Mouse (Mus musculus) midbrain, embryonic 11.5 days (tissue): ENCODE measurements at regions not wholly inside any gene's neighbourhood (a gene's known extent, or its start where the extent isn't known, plus 50 kb on each side); places are given as distances from the start of the nearest gene placed in this dataset.
"Not testable (repeated sequence)": the region's sequence is repeated elsewhere in the genome, so short reads cannot be mapped to it uniquely, and the experiment has no call there.

Source experiments
- ATAC-seq: fragments of 200-750 bp; cut with Nextera tagmentation; 2 replicates; pipeline ENCODE4 v1.8.0; 2017; ENCODE audit warnings: moderate TSS enrichment, moderate library complexity; ENCODE audit not compliant: low FRiP score
- DNase-seq: peaks from one replicate; pipeline ENCODE4 v3.0.0; 2015; ENCODE audit warnings: low spot score; ENCODE audit errors: missing footprints
- H3K27ac ChIP-seq: fragments of 300-500 bp; sonication (generic); 2 replicates; pipeline ENCODE4 v1.5.1; 2014; ENCODE audit warnings: low read depth, low read length
- H3K27me3 ChIP-seq: fragments of 300-500 bp; sonication (generic); 2 replicates; pipeline ENCODE4 v1.6.1; 2014; ENCODE audit warnings: mild to moderate bottlenecking, low read length, moderate library complexity, mixed read lengths; ENCODE audit not compliant: control insufficient read depth, insufficient read depth
- H3K36me3 ChIP-seq: fragments of 300-500 bp; sonication (generic); 2 replicates; pipeline ENCODE4 v1.6.1; 2014; ENCODE audit warnings: mild to moderate bottlenecking, low read length, moderate library complexity, mixed read lengths; ENCODE audit not compliant: control insufficient read depth, insufficient read depth
- H3K4me1 ChIP-seq: fragments of 300-500 bp; sonication (generic); 2 replicates; pipeline ENCODE4 v1.6.1; 2014; ENCODE audit warnings: low read length; ENCODE audit not compliant: control insufficient read depth, insufficient read depth
- H3K4me2 ChIP-seq: fragments of 300-500 bp; sonication (generic); 2 replicates; pipeline ENCODE4 v1.6.1; 2014; ENCODE audit warnings: mild to moderate bottlenecking, moderate library complexity
- H3K4me3 ChIP-seq: fragments of 300-500 bp; sonication (generic); 2 replicates; pipeline ENCODE4 v1.5.1; 2014; ENCODE audit warnings: low read depth, low read length
- H3K9ac ChIP-seq: fragments of 300-500 bp; sonication (generic); 2 replicates; pipeline ENCODE4 v1.6.1; 2014; ENCODE audit warnings: low read length
- H3K9me3 ChIP-seq: fragments of 300-500 bp; sonication (generic); 2 replicates; pipeline ENCODE4 v1.6.1; 2016; ENCODE audit warnings: low read length; ENCODE audit not compliant: control insufficient read depth
- WGBS: fragments of 180-500 bp; shearing (Covaris S2); extraction: QIAGEN DNeasy Blood & Tissue Kit; methylation state at CpG from one replicate; pipeline ENCODE4 v1.1.7; 2014; 5-methylcytosine and 5-hydroxymethylcytosine counted together

GRCm38 (mm10) chr7:96033636-96034035, 137.4 kb upstream of the Tenm4 start:
- no peak overlapping the region for H3K4me3 ChIP-seq
- no peak for DNase-seq
- H3K27ac ChIP-seq: no peak overlapping the region
- H3K36me3 ChIP-seq: no peaks in the 10 kb centered on the region
- H3K9me3 ChIP-seq: no peaks in the 10 kb centered on the region
- no peak overlapping the region for H3K9ac ChIP-seq
- H3K4me2 ChIP-seq: no peak overlapping the region
- H3K27me3 ChIP-seq: no peaks in the 10 kb centered on the region
- H3K4me1 ChIP-seq: no peaks in the 10 kb centered on the region
- WGBS: 82% methylated on average over 4 of the region's 4 CpGs
- ATAC-seq: no peak

DNA sequence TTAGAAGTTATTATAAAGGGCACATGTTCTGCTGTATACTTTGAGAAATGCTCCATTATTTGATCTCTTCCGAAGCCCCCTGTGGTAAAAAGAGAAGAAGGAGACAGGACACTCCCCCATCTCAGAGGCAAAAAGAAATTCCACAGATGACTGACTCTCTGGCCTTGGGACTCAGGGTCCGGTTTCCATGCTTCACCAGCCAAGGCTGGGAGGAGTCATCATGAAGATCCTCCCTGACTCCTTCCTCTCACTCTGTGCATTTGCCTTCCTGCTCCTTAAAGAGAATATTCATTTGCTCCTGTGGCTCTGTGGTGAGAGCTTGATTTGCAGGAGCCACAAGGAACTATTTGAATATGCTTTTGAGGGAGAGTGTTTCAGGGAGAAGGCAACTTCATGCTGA, 135.6 kb upstream of the Tenm4 start:
- H3K36me3 ChIP-seq: no peaks in the 10 kb centered on the region
- DNase-seq (no peak), ATAC-seq (no peak)
- H3K4me3 ChIP-seq: no peak overlapping the region
- no peak overlapping the region for H3K4me2 ChIP-seq
- no peak overlapping the region for H3K9ac ChIP-seq
- WGBS: 52% methylated on average over 2 of the region's 2 CpGs
- H3K9me3 ChIP-seq: no peaks in the 10 kb centered on the region
- H3K27ac ChIP-seq: no peak overlapping the region
- H3K4me1 ChIP-seq: no peaks in the 10 kb centered on the region
- no peaks in the 10 kb centered on the region for H3K27me3 ChIP-seq

DNA sequence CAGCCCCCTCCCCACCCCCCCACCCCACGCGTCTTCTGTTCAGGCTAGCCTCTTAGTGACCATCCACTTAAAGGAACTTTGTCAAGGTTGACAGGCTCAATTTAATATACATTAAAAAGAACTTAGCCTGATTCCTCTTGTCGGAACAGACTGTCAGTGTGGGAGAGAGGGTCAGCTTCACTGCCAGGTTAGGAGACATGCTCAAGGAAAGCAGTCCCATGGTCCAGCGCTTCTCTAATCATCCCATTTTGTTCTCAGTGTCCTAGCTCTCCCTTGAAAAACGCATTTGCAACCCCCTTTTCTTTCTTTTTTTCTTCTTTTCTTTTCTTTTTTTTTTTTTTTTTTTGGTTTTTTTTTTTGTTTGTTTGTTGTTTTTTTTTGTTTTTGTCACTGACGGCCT, 131.4 kb upstream of the Tenm4 start:
- no peak for ATAC-seq

GRCm38 (mm10) chr7:96041806-96042205, 129.2 kb upstream of the Tenm4 start:
- H3K36me3 ChIP-seq: no peaks in the 10 kb centered on the region
- no peak for ATAC-seq
- 73% methylated on average over 4 of the region's 4 CpGs for WGBS
- H3K9ac ChIP-seq: no peak overlapping the region
- no peak overlapping the region for H3K4me2 ChIP-seq
- no peaks in the 10 kb centered on the region for H3K4me1 ChIP-seq
- DNase-seq: no peak
- H3K4me3 ChIP-seq: no peak overlapping the region
- no peaks in the 10 kb centered on the region for H3K27me3 ChIP-seq
- no peak overlapping the region for H3K27ac ChIP-seq
- H3K9me3 ChIP-seq: no peaks in the 10 kb centered on the region

More for the DNA sequence above, 131.4 kb upstream of the Tenm4 start:
- Histone ChIP-seq H3K4me2 (no peak overlapping the region), H3K27me3 (no peaks in the 10 kb centered on the region), H3K9ac (no peak overlapping the region), H3K4me3 (no peak overlapping the region), H3K36me3 (no peaks in the 10 kb centered on the region), H3K27ac (no peak overlapping the region), H3K4me1 (no peaks in the 10 kb centered on the region), H3K9me3 (no peaks in the 10 kb centered on the region)
- WGBS: 45% methylated on average over 6 of the region's 6 CpGs
- no peak for DNase-seq

DNA sequence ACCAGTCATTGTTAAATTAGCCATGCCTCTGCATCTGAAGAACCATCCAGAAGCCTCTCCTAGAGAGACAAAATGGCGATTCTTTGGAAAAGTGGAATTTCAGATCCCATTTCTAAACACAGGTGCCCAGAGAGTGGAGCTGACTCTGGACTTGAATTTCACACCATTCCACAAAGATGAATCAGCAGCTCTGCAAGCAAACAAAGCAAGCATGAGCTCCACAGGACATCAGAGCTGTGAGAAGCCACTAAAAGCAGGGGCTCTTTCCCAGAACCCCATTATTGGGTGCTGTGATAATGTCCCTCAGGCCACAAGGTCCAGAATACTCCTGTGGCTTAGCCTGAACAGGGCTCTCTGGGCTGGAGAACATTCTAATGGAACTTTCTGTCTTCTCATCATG, 119.4 kb upstream of the Tenm4 start:
- WGBS: 90% methylated on average over 1 of the region's 1 CpGs
- H3K9me3 ChIP-seq: no peaks in the 10 kb centered on the region
- ATAC-seq (no peak), DNase-seq (no peak)
- H3K4me1 ChIP-seq: no peaks in the 10 kb centered on the region
- H3K4me3 ChIP-seq: no peak overlapping the region
- H3K36me3 ChIP-seq: no peaks in the 10 kb centered on the region
- no peak overlapping the region for H3K27ac ChIP-seq
- no peak overlapping the region for H3K4me2 ChIP-seq
- no peaks in the 10 kb centered on the region for H3K27me3 ChIP-seq
- H3K9ac ChIP-seq: no peak overlapping the region

GRCm38 (mm10) chr7:96061599-96061998, 109.4 kb upstream of the Tenm4 start:
- not testable (repeated sequence) for H3K27me3 ChIP-seq, H3K9me3 ChIP-seq, H3K4me3 ChIP-seq, DNase-seq, H3K27ac ChIP-seq, ATAC-seq, H3K4me2 ChIP-seq, H3K9ac ChIP-seq, H3K4me1 ChIP-seq, H3K36me3 ChIP-seq
- 58% methylated on average over 1 of the region's 1 CpGs for WGBS

GRCm38 (mm10) chr7:96078511-96078910, 92.5 kb upstream of the Tenm4 start:
- Histone ChIP-seq H3K9me3 (no peaks in the 10 kb centered on the region), H3K4me2 (no peak overlapping the region), H3K4me3 (no peak overlapping the region), H3K4me1 (no peaks in the 10 kb centered on the region), H3K27ac (no peak overlapping the region), H3K9ac (no peak overlapping the region), H3K27me3 (no peaks in the 10 kb centered on the region), H3K36me3 (no peaks in the 10 kb centered on the region)
- DNase-seq (no peak), ATAC-seq (no peak)
- WGBS: 89% methylated on average over 1 of the region's 1 CpGs

DNA sequence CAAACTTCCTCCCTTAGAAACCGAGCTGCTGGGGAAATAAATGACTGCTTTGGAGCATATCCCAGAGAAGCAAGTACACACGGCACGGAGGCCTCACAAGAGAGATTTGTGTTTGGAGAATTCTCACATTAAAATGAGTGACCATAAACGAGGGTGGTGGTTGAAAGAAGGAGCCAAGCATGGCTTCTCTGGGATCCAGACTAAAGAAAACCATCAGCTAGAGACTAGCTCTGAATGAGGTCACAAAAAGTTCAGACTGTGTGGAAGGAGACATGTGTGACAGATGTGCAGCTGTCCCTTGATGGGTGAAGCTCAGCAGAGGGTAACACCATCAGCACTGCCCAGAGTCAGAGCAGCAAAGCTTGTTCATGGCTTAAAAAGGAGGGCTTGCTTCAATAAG, 89.4 kb upstream of the Tenm4 start:
- Histone ChIP-seq H3K9me3 (no peaks in the 10 kb centered on the region), H3K36me3 (no peaks in the 10 kb centered on the region), H3K4me2 (no peak overlapping the region), H3K27ac (no peak overlapping the region), H3K9ac (no peak overlapping the region), H3K27me3 (no peaks in the 10 kb centered on the region), H3K4me3 (no peak overlapping the region), H3K4me1 (no peaks in the 10 kb centered on the region)
- DNase-seq (no peak), ATAC-seq (no peak)
- 81% methylated on average over 4 of the region's 4 CpGs for WGBS

- 76% methylated on average over 4 of the region's 4 CpGs for WGBS
Measured at GRCm38 (mm10) chr7:96095185-96095584, 75.9 kb upstream of the Tenm4 start.

DNA sequence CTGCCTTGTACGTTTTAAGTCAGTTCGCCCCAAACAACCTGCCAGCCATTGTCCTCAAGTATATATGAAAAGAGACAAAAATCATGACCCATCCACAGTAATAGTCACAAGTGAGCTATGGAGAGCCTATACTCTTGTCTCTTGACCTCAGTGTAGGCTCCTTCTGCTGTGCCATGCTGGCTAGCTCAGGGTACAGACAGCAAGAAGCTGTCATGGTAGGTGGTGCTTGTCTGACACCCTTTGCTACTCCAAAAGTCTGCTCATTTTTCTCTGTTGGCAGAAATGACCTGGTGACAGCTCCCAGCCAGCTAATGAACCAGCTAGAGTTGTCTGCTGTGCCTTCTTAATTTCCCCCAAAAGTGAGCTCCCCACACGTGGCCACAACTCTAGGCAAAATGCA, 75.3 kb upstream of the Tenm4 start:
- Histone ChIP-seq H3K4me3 (no peak overlapping the region), H3K27ac (no peak overlapping the region), H3K9ac (no peak overlapping the region), H3K4me2 (no peak overlapping the region), H3K36me3 (no peaks in the 10 kb centered on the region), H3K9me3 (no peaks in the 10 kb centered on the region), H3K27me3 (no peaks in the 10 kb centered on the region), H3K4me1 (no peaks in the 10 kb centered on the region)
- ATAC-seq: no peak
- DNase-seq: no peak
- 83% methylated on average over 3 of the region's 3 CpGs for WGBS

More at GRCm38 (mm10) chr7:96095185-96095584, 75.9 kb upstream of the Tenm4 start:
- Histone ChIP-seq H3K4me3 (no peak overlapping the region), H3K9me3 (no peaks in the 10 kb centered on the region), H3K27me3 (no peaks in the 10 kb centered on the region), H3K36me3 (no peaks in the 10 kb centered on the region), H3K27ac (no peak overlapping the region), H3K4me1 (no peaks in the 10 kb centered on the region), H3K9ac (no peak overlapping the region), H3K4me2 (no peak overlapping the region)
- ATAC-seq: no peak
- DNase-seq: no peak
